Mouse (Mus musculus) G1E (cell line): ENCODE data around the gene Mtx1. TPM values are rescaled to one million over a fixed set of nuclear protein-coding genes. Genes with fewer than 3 reads are reported as not detected.
"Not testable (repeated sequence)": the region's sequence is repeated elsewhere in the genome, so short reads cannot be mapped to it uniquely, and the experiment has no call there.

Source experiments
- ATAC-seq: 2 replicates; pipeline ENCODE4 v1.8.0; 2016; ENCODE audit warnings: mild to moderate bottlenecking; ENCODE audit not compliant: insufficient number of reproducible peaks, poor library complexity, low FRiP score, severe bottlenecking; ENCODE audit errors: extremely low read depth
- DNase-seq: peaks from one replicate; pipeline ENCODE4 v3.0.0; 2012; ENCODE audit warnings: low spot score
- H3K27me3 ChIP-seq: 2 replicates; pipeline ENCODE4 v1.6.1; 2012; ENCODE audit warnings: mild to moderate bottlenecking, low read length, inconsistent platforms; ENCODE audit not compliant: insufficient read depth
- H3K36me3 ChIP-seq: replicated peaks from 2 replicates; pipeline ENCODE3; 2012; ENCODE audit warnings: mild to moderate bottlenecking, inconsistent platforms
- H3K4me1 ChIP-seq: 2 replicates; pipeline ENCODE4 v1.6.1; 2012; ENCODE audit warnings: low read depth, low read length, inconsistent platforms, mixed read lengths; ENCODE audit not compliant: insufficient read depth
- H3K4me3 ChIP-seq: 2 replicates; pipeline ENCODE4 v1.5.1; 2012; ENCODE audit warnings: low read depth, mild to moderate bottlenecking, inconsistent platforms, low read length, moderate library complexity, mixed read lengths
- H3K9me3 ChIP-seq: replicated peaks from 2 replicates; pipeline ENCODE4 v1.6.1; 2012; ENCODE audit warnings: inconsistent platforms
- CTCF ChIP-seq: IDR thresholded peaks from 2 replicates; pipeline ENCODE4 v1.5.1; 2012; ENCODE audit warnings: low read depth, low read length, inconsistent platforms, mixed read lengths
- GATA1 ChIP-seq: IDR thresholded peaks from 2 replicates; pipeline ENCODE4 v1.6.1; 2012; ENCODE audit warnings: borderline replicate concordance, low read length, inconsistent platforms, mixed read lengths
- GATA2 ChIP-seq: IDR thresholded peaks from 2 replicates; pipeline ENCODE4 v1.6.1; 2012; ENCODE audit warnings: low read depth, low read length, inconsistent platforms, borderline replicate concordance
- POLR2AphosphoS5 ChIP-seq: IDR thresholded peaks from 2 replicates; pipeline ENCODE4 v1.6.1; 2012; ENCODE audit warnings: low read depth, low read length, inconsistent platforms; ENCODE audit not compliant: insufficient replicate concordance
- TAL1 ChIP-seq: conservative IDR thresholded peaks from 2 replicates; pipeline ENCODE4 v1.6.1; 2012; ENCODE audit warnings: low read depth, low read length, inconsistent platforms, mixed read lengths
- polyA plus RNA-seq: library from polyadenylated mRNA; stranded (reverse); fragments of >175 nt; gene quantifications from 2 replicates; pipeline ENCODE4 v1.2.3, GENCODE M21; 2012
- total RNA-seq, 2 experiments: library from RNA; stranded (forward) in 1 of 2; stranded (reverse) in 1 of 2; fragments of 200-1000 nt in 1 of 2; fragments of >200 nt in 1 of 2; fragmentation: Nextera tagmentation in 1 of 2; gene quantifications; 2 replicates each; pipeline ENCODE4 v1.2.3; 2014 to 2017

Gene Mtx1
- total and polyA plus RNA-seq, 3 experiments: 42.6 to 311 (median 82.5) TPM

DNA sequence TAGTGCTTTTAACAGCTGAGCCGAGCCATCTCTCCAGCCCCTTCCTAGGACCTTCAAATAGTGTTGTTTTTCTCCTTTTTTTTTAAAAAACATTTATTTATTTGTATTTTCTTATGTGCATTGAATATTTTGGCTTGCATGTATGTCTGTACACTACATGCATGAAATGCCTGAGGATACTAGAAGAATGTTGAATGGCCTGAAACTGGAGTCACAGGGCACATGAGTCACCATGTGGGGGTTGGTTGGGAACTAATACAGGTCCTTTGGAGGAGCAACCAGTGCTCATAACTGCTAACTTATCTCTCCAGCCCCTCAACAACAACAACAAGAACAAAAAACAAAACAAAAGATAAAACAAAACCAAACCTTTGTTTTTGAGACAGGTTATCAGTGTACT is 63.8 kb downstream of the Mtx1 start:
- Histone ChIP-seq H3K4me1 (peaks cover 56% of the 10 kb centered on the region), H3K36me3 (peaks cover 23% of the 10 kb centered on the region), H3K27me3 (peaks cover 12% of the 10 kb centered on the region), H3K9me3 (no peaks in the 10 kb centered on the region), H3K4me3 (no peak overlapping the region)
- no peak for TF ChIP-seq TAL1
- no peak for TF ChIP-seq GATA1
- TF ChIP-seq GATA2: no peak
- TF ChIP-seq POLR2AphosphoS5: no peak
- TF ChIP-seq CTCF: no peak
- DNase-seq (no peak), ATAC-seq (no peak)

DNA sequence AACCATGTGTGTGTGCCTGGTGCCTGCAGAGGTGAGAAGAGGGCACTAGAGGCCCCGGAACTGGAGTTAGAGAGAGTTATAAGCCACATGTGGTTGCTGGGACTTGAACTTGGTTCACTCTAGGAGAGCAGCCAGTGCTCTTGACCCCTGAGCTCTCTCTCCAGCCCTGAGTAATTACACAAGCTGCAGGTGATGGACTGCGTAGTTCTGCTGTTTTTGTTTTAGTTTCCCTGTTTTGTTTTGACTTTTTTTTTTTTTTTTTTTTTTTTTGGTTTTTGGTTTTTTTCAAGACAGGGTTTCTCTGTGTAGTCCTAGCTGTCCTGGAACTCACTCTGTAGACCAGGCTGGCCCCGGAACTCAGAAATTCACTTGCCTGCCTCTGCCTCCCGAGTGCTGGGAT is 65.1 kb downstream of the Mtx1 start:
- TF ChIP-seq CTCF (no peak), POLR2AphosphoS5 (no peak), GATA2 (no peak)
- no peaks in the 10 kb centered on the region for H3K9me3 ChIP-seq
- peaks cover 48% of the 10 kb centered on the region for H3K4me1 ChIP-seq
- H3K27me3 ChIP-seq: peaks cover 16% of the 10 kb centered on the region
- H3K4me3 ChIP-seq: no peak overlapping the region
- ATAC-seq: no peak
- peaks cover 10% of the 10 kb centered on the region for H3K36me3 ChIP-seq
- no peak for DNase-seq

DNA sequence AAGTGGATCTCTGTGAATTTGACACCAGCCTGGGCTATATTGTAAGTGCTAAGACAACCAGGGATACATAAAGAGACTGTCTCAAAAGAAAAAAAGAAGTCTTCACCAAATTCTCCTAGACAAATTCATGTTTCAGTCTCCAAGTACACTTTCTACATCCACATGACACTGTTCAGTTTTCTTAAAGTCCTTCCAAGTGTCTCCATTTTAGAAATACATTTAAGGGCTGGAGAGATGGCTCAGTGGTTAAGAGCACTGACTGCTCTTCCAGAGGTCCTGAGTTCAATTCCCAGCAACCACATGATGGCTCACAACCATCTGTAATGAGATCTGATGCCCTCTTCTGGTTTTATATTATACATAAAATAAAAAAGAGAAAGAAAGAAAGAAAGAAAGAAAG is 65.7 kb downstream of the Mtx1 start:
- peaks cover 42% of the 10 kb centered on the region for H3K4me1 ChIP-seq
- not testable (repeated sequence) for H3K4me3 ChIP-seq, H3K36me3 ChIP-seq, DNase-seq, H3K9me3 ChIP-seq, ATAC-seq
- peaks cover 16% of the 10 kb centered on the region for H3K27me3 ChIP-seq

DNA sequence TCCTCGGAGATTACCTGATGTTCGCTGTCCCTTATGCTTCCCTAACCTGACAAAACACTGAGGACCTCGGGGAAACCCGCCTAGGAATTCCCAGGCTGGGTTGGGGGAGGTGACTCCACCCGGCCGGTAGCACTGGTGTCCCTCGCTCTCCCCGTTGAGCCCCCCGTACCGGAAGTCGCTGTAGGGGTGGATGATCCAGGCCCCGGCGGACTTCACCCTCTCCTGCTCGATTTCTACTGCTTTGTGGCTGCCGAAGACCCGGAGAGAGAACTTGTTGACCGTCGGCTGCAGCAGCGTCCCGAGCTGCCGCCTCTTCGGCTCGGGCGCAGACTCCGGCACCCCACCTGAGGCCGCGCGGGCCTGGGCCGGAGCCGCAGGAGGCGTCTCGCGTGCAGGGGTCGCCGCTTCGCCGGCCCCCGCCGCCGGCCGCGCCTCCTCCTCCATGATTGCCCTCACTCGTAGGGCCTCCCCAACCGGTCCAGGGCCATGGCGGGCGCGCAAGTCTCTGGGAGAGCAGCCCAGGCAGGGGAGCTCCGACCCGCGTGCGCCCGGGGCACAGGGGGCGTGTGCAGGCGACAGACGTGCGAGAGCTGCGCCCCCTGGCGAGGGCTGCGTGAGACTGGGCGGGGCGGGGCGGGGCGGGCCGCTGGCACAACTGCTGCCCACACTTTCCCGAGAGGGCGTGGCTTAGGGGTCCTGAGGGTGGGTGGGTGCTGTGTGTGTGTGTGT is 67.1 kb downstream of the Mtx1 start, which contains the start of gene Hcn3:
Gene Hcn3 (minus strand): TSS at position 581 of the 729 bp plus-strand sequence.
- Histone ChIP-seq H3K4me3 (peak within 1 kb of the TSS; percentile 74), H3K9me3 (no peaks in the 10 kb centered on the region), H3K36me3 (no peaks in the 10 kb centered on the region), H3K4me1 (peaks cover 33% of the 10 kb centered on the region), H3K27me3 (peaks cover 18% of the 10 kb centered on the region)
- DNase-seq: peak; percentile 72
- TF ChIP-seq CTCF (no peak), POLR2AphosphoS5 (no peak), GATA2 (no peak)
- no peak for ATAC-seq

GRCm38 (mm10) chr3:89159211-89159610 is 67.7 kb downstream of the Mtx1 start:
- Histone ChIP-seq H3K9me3 (no peaks in the 10 kb centered on the region), H3K4me1 (peaks cover 33% of the 10 kb centered on the region), H3K27me3 (peaks cover 21% of the 10 kb centered on the region), H3K36me3 (no peaks in the 10 kb centered on the region), H3K4me3 (peak overlapping the region; percentile 74; the same call in 1 of the 2 replicates)
- TF ChIP-seq CTCF: no peak
- TF ChIP-seq GATA1: no peak
- TF ChIP-seq TAL1: no peak
- no peak for TF ChIP-seq GATA2
- no peak for TF ChIP-seq POLR2AphosphoS5
- DNase-seq: peak; percentile 53
- peak; percentile 34; the same call in 1 of the 2 replicates for ATAC-seq

Other genes starting within 250 kb of the Mtx1 start
Only the 20 nearest of the 29 such genes appear.
- gene Rusc1, start 133.8 kb downstream of the Mtx1 start, total RNA-seq (2014; fragmentation: Nextera tagmentation): 13.5 and 13.6 TPM in 2 replicates
- 6.4 and 9.9 TPM in 2 replicates for gene Rusc1, start 133.8 kb downstream of the Mtx1 start, total RNA-seq (2017)
- gene Rusc1, start 133.8 kb downstream of the Mtx1 start, polyA plus RNA-seq: 14.4 and 17.4 TPM in 2 replicates
- not detected in 2 replicates for gene Gm43738, start 126.0 kb downstream of the Mtx1 start, total RNA-seq (2014; fragmentation: Nextera tagmentation)
- gene Gm43738, start 126.0 kb downstream of the Mtx1 start, total RNA-seq (2017): not detected in 2 replicates
- gene Gm43738, start 126.0 kb downstream of the Mtx1 start, polyA plus RNA-seq: 1.6 and 4.3 TPM in 2 replicates
- gene Fdps, start 125.1 kb downstream of the Mtx1 start, total RNA-seq (2014; fragmentation: Nextera tagmentation): 59.4 and 73.1 TPM in 2 replicates
- 481 and 571 TPM in 2 replicates for gene Fdps, start 125.1 kb downstream of the Mtx1 start, total RNA-seq (2017)
- 11.2 and 22.5 TPM in 2 replicates for gene Fdps, start 125.1 kb downstream of the Mtx1 start, polyA plus RNA-seq
- 36.9 and 51.2 TPM in 2 replicates for gene Pklr, start 90.9 kb downstream of the Mtx1 start, total RNA-seq (2014; fragmentation: Nextera tagmentation)
- gene Pklr, start 90.9 kb downstream of the Mtx1 start, total RNA-seq (2017): 22.9 and 31.8 TPM in 2 replicates
- gene Pklr, start 90.9 kb downstream of the Mtx1 start, polyA plus RNA-seq: 37.7 and 80.3 TPM in 2 replicates
- gene Hcn3, start 66.9 kb downstream of the Mtx1 start, total RNA-seq (2014; fragmentation: Nextera tagmentation): 0.53 TPM in 1 of 2 replicates, not detected in the other
- gene Hcn3, start 66.9 kb downstream of the Mtx1 start, total RNA-seq (2017): 0.27 and 0.41 TPM in 2 replicates
- 0.85 and 1.0 TPM in 2 replicates for gene Hcn3, start 66.9 kb downstream of the Mtx1 start, polyA plus RNA-seq
- 130 and 131 TPM in 2 replicates for gene Clk2, start 62.3 kb downstream of the Mtx1 start, total RNA-seq (2014; fragmentation: Nextera tagmentation)
- gene Clk2, start 62.3 kb downstream of the Mtx1 start, total RNA-seq (2017): 78.9 and 80.9 TPM in 2 replicates
- gene Clk2, start 62.3 kb downstream of the Mtx1 start, polyA plus RNA-seq: 72.3 and 73.3 TPM in 2 replicates
- gene Scamp3, start 49.6 kb downstream of the Mtx1 start, total RNA-seq (2014; fragmentation: Nextera tagmentation): 123 and 135 TPM in 2 replicates
- gene Scamp3, start 49.6 kb downstream of the Mtx1 start, total RNA-seq (2017): 32.9 and 35.1 TPM in 2 replicates
- gene Scamp3, start 49.6 kb downstream of the Mtx1 start, polyA plus RNA-seq: 168 and 234 TPM in 2 replicates
- 2.2 and 3.5 TPM in 2 replicates for gene Fam189b, start 43.9 kb downstream of the Mtx1 start, total RNA-seq (2014; fragmentation: Nextera tagmentation)
- 1.1 TPM in 2 replicates for gene Fam189b, start 43.9 kb downstream of the Mtx1 start, total RNA-seq (2017)
- 11.9 and 14.8 TPM in 2 replicates for gene Fam189b, start 43.9 kb downstream of the Mtx1 start, polyA plus RNA-seq
- 30.1 and 36.1 TPM in 2 replicates for gene Gba, start 24.2 kb downstream of the Mtx1 start, total RNA-seq (2014; fragmentation: Nextera tagmentation)
- 69.6 and 72.4 TPM in 2 replicates for gene Gba, start 24.2 kb downstream of the Mtx1 start, total RNA-seq (2017)
- 3.0 and 6.0 TPM in 2 replicates for gene Gba, start 24.2 kb downstream of the Mtx1 start, polyA plus RNA-seq
- gene Thbs3, start 11.9 kb downstream of the Mtx1 start, total RNA-seq (2014; fragmentation: Nextera tagmentation): 1.5 and 2.4 TPM in 2 replicates
- 3.1 and 3.4 TPM in 2 replicates for gene Thbs3, start 11.9 kb downstream of the Mtx1 start, total RNA-seq (2017)
- gene Thbs3, start 11.9 kb downstream of the Mtx1 start, polyA plus RNA-seq: 0.49 and 0.67 TPM in 2 replicates
- 0.34 TPM in 1 of 2 replicates, not detected in the other for gene Muc1, start 2.0 kb upstream of the Mtx1 start, total RNA-seq (2014; fragmentation: Nextera tagmentation)
- gene Muc1, start 2.0 kb upstream of the Mtx1 start, total RNA-seq (2017): 0.06 and 0.16 TPM in 2 replicates
- gene Muc1, start 2.0 kb upstream of the Mtx1 start, polyA plus RNA-seq: not detected in 2 replicates
- 105 and 132 TPM in 2 replicates for gene Krtcap2, start 18.9 kb upstream of the Mtx1 start, total RNA-seq (2014; fragmentation: Nextera tagmentation)
- 86.4 and 106 TPM in 2 replicates for gene Krtcap2, start 18.9 kb upstream of the Mtx1 start, total RNA-seq (2017)
- gene Krtcap2, start 18.9 kb upstream of the Mtx1 start, polyA plus RNA-seq: 145 and 167 TPM in 2 replicates
- gene Trim46, start 19.2 kb upstream of the Mtx1 start, total RNA-seq (2014; fragmentation: Nextera tagmentation): 1.8 and 10.1 TPM in 2 replicates
- gene Trim46, start 19.2 kb upstream of the Mtx1 start, total RNA-seq (2017): 0.64 and 0.76 TPM in 2 replicates
- 2.7 and 2.8 TPM in 2 replicates for gene Trim46, start 19.2 kb upstream of the Mtx1 start, polyA plus RNA-seq
- 13.2 and 13.5 TPM in 2 replicates for gene Dpm3, start 32.3 kb upstream of the Mtx1 start, total RNA-seq (2014; fragmentation: Nextera tagmentation)
- 47.7 and 54.5 TPM in 2 replicates for gene Dpm3, start 32.3 kb upstream of the Mtx1 start, total RNA-seq (2017)
- gene Dpm3, start 32.3 kb upstream of the Mtx1 start, polyA plus RNA-seq: 178 and 207 TPM in 2 replicates
- not detected in 2 replicates for gene Slc50a1, start 43.5 kb upstream of the Mtx1 start, total RNA-seq (2014; fragmentation: Nextera tagmentation)
- gene Slc50a1, start 43.5 kb upstream of the Mtx1 start, total RNA-seq (2017): 0.66 TPM in 1 of 2 replicates, not detected in the other
- not detected in 2 replicates for gene Slc50a1, start 43.5 kb upstream of the Mtx1 start, polyA plus RNA-seq
- gene Efna1, start 54.1 kb upstream of the Mtx1 start, total RNA-seq (2014; fragmentation: Nextera tagmentation): not detected in 2 replicates
- gene Efna1, start 54.1 kb upstream of the Mtx1 start, total RNA-seq (2017): 0.05 and 0.12 TPM in 2 replicates
- not detected in 2 replicates for gene Efna1, start 54.1 kb upstream of the Mtx1 start, polyA plus RNA-seq
- not detected in 2 replicates for gene Efna3, start 95.9 kb upstream of the Mtx1 start, total RNA-seq (2014; fragmentation: Nextera tagmentation)
- 0.06 TPM in 1 of 2 replicates, not detected in the other for gene Efna3, start 95.9 kb upstream of the Mtx1 start, total RNA-seq (2017)
- not detected in 2 replicates for gene Efna3, start 95.9 kb upstream of the Mtx1 start, polyA plus RNA-seq
- not detected in 2 replicates for gene Efna4, start 110.9 kb upstream of the Mtx1 start, total RNA-seq (2014; fragmentation: Nextera tagmentation)
- gene Efna4, start 110.9 kb upstream of the Mtx1 start, total RNA-seq (2017): 0.12 TPM in 1 of 2 replicates, not detected in the other
- gene Efna4, start 110.9 kb upstream of the Mtx1 start, polyA plus RNA-seq: not detected in 2 replicates
- gene Adam15, start 122.9 kb upstream of the Mtx1 start, total RNA-seq (2014; fragmentation: Nextera tagmentation): not detected in 2 replicates
- 0.17 and 1.4 TPM in 2 replicates for gene Adam15, start 122.9 kb upstream of the Mtx1 start, total RNA-seq (2017)
- gene Adam15, start 122.9 kb upstream of the Mtx1 start, polyA plus RNA-seq: 0.05 and 0.10 TPM in 2 replicates
- not detected in 2 replicates for gene Dcst2, start 134.9 kb upstream of the Mtx1 start, total RNA-seq (2014; fragmentation: Nextera tagmentation)
- gene Dcst2, start 134.9 kb upstream of the Mtx1 start, total RNA-seq (2017): not detected in 2 replicates
- gene Dcst2, start 134.9 kb upstream of the Mtx1 start, polyA plus RNA-seq: not detected in 2 replicates